Mouse (Mus musculus) brain, embryonic 14.5 days (tissue): ENCODE data around the gene Gm815.

Source experiments
- CTCF ChIP-seq: fragments of 200-500 bp; IDR thresholded peaks from 2 replicates; pipeline ENCODE4 v1.5.1; 2012; ENCODE audit warnings: inconsistent platforms, mild to moderate bottlenecking, moderate library complexity, borderline replicate concordance; ENCODE audit not compliant: insufficient read depth, insufficient read length; ENCODE audit errors: extremely low read depth
- POLR2A ChIP-seq: fragments of 200-500 bp; IDR thresholded peaks from 2 replicates; pipeline ENCODE4 v1.6.1; 2012; ENCODE audit warnings: mild to moderate bottlenecking, inconsistent platforms, borderline replicate concordance; ENCODE audit not compliant: poor library complexity, insufficient read depth, insufficient read length, severe bottlenecking; ENCODE audit errors: extremely low read depth

- TF ChIP-seq POLR2A (no peak), CTCF (no peak)
Observed at GRCm38 (mm10) chr19:26892861-26893260, 7.2 kb downstream of the Gm815 start.
